Mouse (Mus musculus) lung, embryonic 14.5 days (tissue): ENCODE results near the gene Slc27a5. TPM values are rescaled to one million over a fixed set of nuclear protein-coding genes. Genes with fewer than 3 reads are reported as not detected.

Source experiments
- ATAC-seq: fragments of 200-750 bp; cut with Nextera tagmentation; 2 replicates; pipeline ENCODE4 v1.8.0; 2017; ENCODE audit warnings: mild to moderate bottlenecking, moderate TSS enrichment, moderate library complexity; ENCODE audit not compliant: insufficient read depth
- DNase-seq: peaks from one replicate; pipeline ENCODE4 v3.0.0-alpha.2; 2015
- H3K27ac ChIP-seq: fragments of 300-500 bp; sonication (generic); 2 replicates; pipeline ENCODE4 v1.5.1; 2014; ENCODE audit warnings: low read depth, mild to moderate bottlenecking, moderate library complexity
- H3K27me3 ChIP-seq: fragments of 300-500 bp; sonication (generic); 2 replicates; pipeline ENCODE4 v1.6.1; 2014; ENCODE audit warnings: low read length, control low read depth; ENCODE audit not compliant: insufficient read depth
- H3K36me3 ChIP-seq: fragments of 300-500 bp; sonication (generic); 2 replicates; pipeline ENCODE4 v1.6.1; 2014; ENCODE audit warnings: control low read depth; ENCODE audit not compliant: insufficient read depth
- H3K4me1 ChIP-seq: fragments of 300-500 bp; sonication (generic); 2 replicates; pipeline ENCODE4 v1.6.1; 2014; ENCODE audit warnings: antibody characterized with exemption, control low read depth; ENCODE audit not compliant: insufficient read depth
- H3K4me2 ChIP-seq: fragments of 300-500 bp; sonication (generic); 2 replicates; pipeline ENCODE4 v1.6.1; 2014; ENCODE audit warnings: mild to moderate bottlenecking
- H3K4me3 ChIP-seq: fragments of 300-500 bp; sonication (generic); 2 replicates; pipeline ENCODE4 v1.5.1; 2014; ENCODE audit warnings: low read depth, low read length
- H3K9ac ChIP-seq: fragments of 300-500 bp; sonication (generic); 2 replicates; pipeline ENCODE4 v1.6.1; 2014
- H3K9me3 ChIP-seq: fragments of 300-500 bp; sonication (generic); 2 replicates; pipeline ENCODE4 v1.6.1; 2016; ENCODE audit warnings: low read depth, low read length, control low read depth
- CTCF ChIP-seq: IDR thresholded peaks from 2 replicates; pipeline ENCODE4 v1.5.1; 2016; ENCODE audit warnings: antibody characterized with exemption, low read depth
- WGBS: fragments of 180-500 bp; shearing (Covaris S2); extraction: QIAGEN DNeasy Blood & Tissue Kit; methylation state at CpG from one replicate; pipeline ENCODE4 v1.1.7; 2014; 5-methylcytosine and 5-hydroxymethylcytosine counted together
- polyA plus RNA-seq: library from polyadenylated mRNA; unstranded; fragments of >200 nt; fragmentation: Nextera tagmentation; extraction: Ambion mirVana; gene quantifications from 2 replicates; pipeline ENCODE4 v1.2.1, GENCODE M21; 2014

Gene Slc27a5
- polyA plus RNA-seq, 1 experiment from 2014 or later, result not detected

- Histone ChIP-seq H3K4me1 (no peaks in the 10 kb centered on the region), H3K27me3 (no peaks in the 10 kb centered on the region), H3K27ac (peak within 1 kb of the TSS; percentile 89), H3K4me2 (peak within 1 kb of the TSS; percentile 90), H3K36me3 (peaks cover 64% of the 10 kb centered on the region), H3K9ac (peak within 1 kb of the TSS; percentile 80), H3K9me3 (no peaks in the 10 kb centered on the region), H3K4me3 (peak within 1 kb of the TSS; percentile 63)
- TF ChIP-seq CTCF, result no peak
- ATAC-seq (peak; percentile 72), DNase-seq (peak; percentile 98)
- WGBS, result under 1% methylated on average over 45 of the region's 45 CpGs
Measured at GRCm38 (mm10) chr7:13034148-13034977, 36.4 kb upstream of the Slc27a5 start, which contains the start of gene Chmp2a. Gene Chmp2a, minus strand, starts transcription at chr7:13034807.

GRCm38 (mm10) chr7:13033451-13034147, 35.6 kb upstream of the Slc27a5 start:
- no peak for TF ChIP-seq CTCF
- no peak for ATAC-seq
- H3K4me1 ChIP-seq, result no peaks in the 10 kb centered on the region

GRCm38 (mm10) chr7:13032541-13032940, 34.5 kb upstream of the Slc27a5 start:
- Histone ChIP-seq H3K36me3 (peaks cover 82% of the 10 kb centered on the region), H3K4me3 (no peak overlapping the region), H3K27me3 (no peaks in the 10 kb centered on the region), H3K9ac (no peak overlapping the region), H3K4me2 (no peak overlapping the region), H3K27ac (no peak overlapping the region), H3K9me3 (no peaks in the 10 kb centered on the region), H3K4me1 (no peaks in the 10 kb centered on the region)
- no peak for TF ChIP-seq CTCF
- no peak for ATAC-seq
- no peak for DNase-seq
- WGBS, result 85% methylated on average over 7 of the region's 7 CpGs

More at GRCm38 (mm10) chr7:13033451-13034147, 35.6 kb upstream of the Slc27a5 start:
- 43% methylated on average over 13 of the region's 13 CpGs for WGBS
- peaks cover 71% of the 10 kb centered on the region for H3K36me3 ChIP-seq
- H3K27me3 ChIP-seq, result no peaks in the 10 kb centered on the region
- H3K9me3 ChIP-seq, result no peaks in the 10 kb centered on the region
- peak overlapping the region; percentile 90 for H3K4me2 ChIP-seq
- DNase-seq, result no peak
- H3K9ac ChIP-seq, result peak overlapping the region; percentile 80
- H3K4me3 ChIP-seq, result peak overlapping the region; percentile 63
- H3K27ac ChIP-seq, result peak overlapping the region; percentile 89

- Histone ChIP-seq H3K36me3 (peaks cover 87% of the 10 kb centered on the region), H3K9me3 (no peaks in the 10 kb centered on the region), H3K27ac (no peak overlapping the region), H3K4me2 (no peak overlapping the region), H3K4me1 (no peaks in the 10 kb centered on the region), H3K9ac (no peak overlapping the region), H3K27me3 (no peaks in the 10 kb centered on the region), H3K4me3 (no peak overlapping the region)
- ATAC-seq, result no peak
- WGBS, result 82% methylated on average over 2 of the region's 2 CpGs
- TF ChIP-seq CTCF, result no peak
- DNase-seq, result no peak
Measured at GRCm38 (mm10) chr7:13031983-13032382, 34.0 kb upstream of the Slc27a5 start.

- H3K27ac ChIP-seq, result no peak overlapping the region
- H3K9me3 ChIP-seq, result no peaks in the 10 kb centered on the region
- no peak overlapping the region for H3K9ac ChIP-seq
- H3K4me2 ChIP-seq, result no peak overlapping the region
- peaks cover 92% of the 10 kb centered on the region for H3K36me3 ChIP-seq
- H3K27me3 ChIP-seq, result no peaks in the 10 kb centered on the region
- ATAC-seq, result no peak
- DNase-seq, result peak; percentile 58
- 75% methylated on average over 5 of the region's 5 CpGs for WGBS
- H3K4me1 ChIP-seq, result no peaks in the 10 kb centered on the region
- peak; percentile 47 for TF ChIP-seq CTCF
- H3K4me3 ChIP-seq, result no peak overlapping the region
Measured at GRCm38 (mm10) chr7:13031069-13031468, 33.1 kb upstream of the Slc27a5 start.

- 93% methylated on average over 4 of the region's 4 CpGs for WGBS
- H3K4me3 ChIP-seq, result 0 out of 2 replicates have a peak overlapping the region, but pooled peaks have one; percentile 2
- DNase-seq (no peak), ATAC-seq (no peak)
- no peaks in the 10 kb centered on the region for H3K4me1 ChIP-seq
- no peak overlapping the region for H3K4me2 ChIP-seq
- no peak overlapping the region for H3K27ac ChIP-seq
- H3K27me3 ChIP-seq, result no peaks in the 10 kb centered on the region
- no peak for TF ChIP-seq CTCF
- peaks cover 89% of the 10 kb centered on the region for H3K36me3 ChIP-seq
- no peak overlapping the region for H3K9ac ChIP-seq
- H3K9me3 ChIP-seq, result no peaks in the 10 kb centered on the region
Measured at GRCm38 (mm10) chr7:13028986-13029385, 31.0 kb upstream of the Slc27a5 start.

GRCm38 (mm10) chr7:13025511-13026112, 27.6 kb upstream of the Slc27a5 start:
- Histone ChIP-seq H3K27ac (peak overlapping the region; percentile 99), H3K9ac (peak overlapping the region; percentile 96), H3K4me2 (peak overlapping the region; percentile 83), H3K36me3 (peaks cover 56% of the 10 kb centered on the region), H3K4me3 (peak overlapping the region; percentile 96), H3K4me1 (no peaks in the 10 kb centered on the region), H3K9me3 (no peaks in the 10 kb centered on the region), H3K27me3 (no peaks in the 10 kb centered on the region)
- WGBS, result 19% methylated on average over 4 of the region's 4 CpGs
- no peak for TF ChIP-seq CTCF
- ATAC-seq (no peak), DNase-seq (no peak)
